Mouse (Mus musculus) gastrocnemius, adult 18-20 months (tissue): ENCODE measurements around the gene 1700016K19Rik. TPM values are rescaled to one million over a fixed set of nuclear protein-coding genes. Genes with fewer than 3 reads are reported as not detected.
A peak's percentile ranks its signal among the peaks of the same experiment; 100 is the strongest.

Experiments
- DNase-seq: peaks from one replicate; pipeline ENCODE4 v3.0.0; 2021; ENCODE audit warnings: low spot score
- long read RNA-seq, 2 experiments: library from polyadenylated mRNA; stranded (forward); transcript quantifications; one replicate each; pipeline ENCODE4 v2.0.0; 2021
- total RNA-seq, 2 experiments: library from RNA; stranded (reverse); gene quantifications; 2 replicates each; pipeline ENCODE4 v1.2.3; 2021

The 1700016K19Rik gene
- total RNA-seq = not detected
- long read RNA-seq, experiment 1 = 0 reads
- long read RNA-seq, experiment 2 = 0 reads

- peak; percentile 61 for DNase-seq
Observed at GRCm38 (mm10) chr11:75999440-76000155, at the start of gene 1700016K19Rik. 1700016K19Rik (plus strand) TSS chr11:75999912.

GRCm38 (mm10) chr11:75950459-75950858 lies 49.3 kb upstream of the 1700016K19Rik start:
- DNase-seq = no peak

- no peak for DNase-seq
Observed at GRCm38 (mm10) chr11:75951895-75952294, 47.8 kb upstream of the 1700016K19Rik start.

GRCm38 (mm10) chr11:75954896-75955295 lies 44.8 kb upstream of the 1700016K19Rik start:
- no peak for DNase-seq

GRCm38 (mm10) chr11:75956651-75957050 lies 43.1 kb upstream of the 1700016K19Rik start:
- DNase-seq = no peak

GRCm38 (mm10) chr11:75957124-75957832 lies 42.4 kb upstream of the 1700016K19Rik start:
- DNase-seq = no peak

GRCm38 (mm10) chr11:75961782-75962181 lies 37.9 kb upstream of the 1700016K19Rik start:
- no peak for DNase-seq

- no peak for DNase-seq
Observed at GRCm38 (mm10) chr11:75963730-75964475, 35.8 kb upstream of the 1700016K19Rik start.

GRCm38 (mm10) chr11:75964476-75964730 lies 35.3 kb upstream of the 1700016K19Rik start:
- DNase-seq = no peak

GRCm38 (mm10) chr11:75965674-75966400 lies 33.9 kb upstream of the 1700016K19Rik start:
- peak; percentile 17 for DNase-seq

- DNase-seq = peak; percentile 74
Observed at GRCm38 (mm10) chr11:75966401-75967372, 33.0 kb upstream of the 1700016K19Rik start.

GRCm38 (mm10) chr11:75968761-75969160 lies 31.0 kb upstream of the 1700016K19Rik start:
- DNase-seq = no peak

GRCm38 (mm10) chr11:75970629-75971028 lies 29.1 kb upstream of the 1700016K19Rik start:
- no peak for DNase-seq

- no peak for DNase-seq
Observed at GRCm38 (mm10) chr11:75972188-75972587, 27.5 kb upstream of the 1700016K19Rik start.

GRCm38 (mm10) chr11:75972916-75973567 lies 26.7 kb upstream of the 1700016K19Rik start:
- no peak for DNase-seq

- no peak for DNase-seq
Observed at GRCm38 (mm10) chr11:75973988-75974387, 25.7 kb upstream of the 1700016K19Rik start.

- no peak for DNase-seq
Observed at GRCm38 (mm10) chr11:75976748-75977147, 23.0 kb upstream of the 1700016K19Rik start.

GRCm38 (mm10) chr11:75978051-75978450 lies 21.7 kb upstream of the 1700016K19Rik start:
- DNase-seq = no peak

GRCm38 (mm10) chr11:75980413-75980812 lies 19.3 kb upstream of the 1700016K19Rik start:
- DNase-seq = no peak

GRCm38 (mm10) chr11:75983194-75983593 lies 16.5 kb upstream of the 1700016K19Rik start:
- no peak for DNase-seq
